Mouse (Mus musculus) thymus, adult 2 months (tissue): Measurements from ENCODE around the gene Sec14l4. TPM values are rescaled to one million over a fixed set of nuclear protein-coding genes. Genes with fewer than 3 reads are reported as not detected.

ENCODE experiments used
- DNase-seq: peaks from one replicate; pipeline ENCODE4 v3.0.0; 2021
- H3K27ac ChIP-seq: fragments of 200-500 bp; 2 replicates; pipeline ENCODE4 v1.5.1; 2012; ENCODE audit warnings: low read length, control low read depth; ENCODE audit not compliant: control insufficient read depth, insufficient read depth
- H3K27me3 ChIP-seq: fragments of 200-500 bp; 2 replicates; pipeline ENCODE4 v1.6.1; 2012; ENCODE audit warnings: mild to moderate bottlenecking, low read length, moderate library complexity, mixed read lengths; ENCODE audit not compliant: control insufficient read depth, insufficient read depth
- H3K36me3 ChIP-seq: fragments of 200-500 bp; 2 replicates; pipeline ENCODE4 v1.6.1; 2012; ENCODE audit warnings: mild to moderate bottlenecking, low read length, moderate library complexity; ENCODE audit not compliant: control insufficient read depth, insufficient read depth
- H3K4me1 ChIP-seq: fragments of 200-500 bp; replicated peaks from 2 replicates; pipeline ENCODE4 v1.6.1; 2012; ENCODE audit warnings: low read length; ENCODE audit not compliant: control insufficient read depth, insufficient read depth
- H3K4me3 ChIP-seq: fragments of 200-500 bp; 2 replicates; pipeline ENCODE4 v1.5.1; 2012; ENCODE audit warnings: mild to moderate bottlenecking, low read length, control low read depth, moderate library complexity; ENCODE audit not compliant: control insufficient read depth, insufficient read depth
- CTCF ChIP-seq: fragments of 200-500 bp; IDR thresholded peaks from 2 replicates; pipeline ENCODE4 v1.5.1; 2012; ENCODE audit warnings: mild to moderate bottlenecking, control low read depth, low read length, moderate library complexity, borderline replicate concordance; ENCODE audit not compliant: control insufficient read depth, poor library complexity, insufficient read depth; ENCODE audit errors: extremely low read depth
- POLR2A ChIP-seq: fragments of 200-500 bp; IDR thresholded peaks from 2 replicates; pipeline ENCODE4 v1.6.1; 2012; ENCODE audit warnings: mild to moderate bottlenecking, low read length, control low read depth, moderate library complexity; ENCODE audit not compliant: control insufficient read depth, poor library complexity, insufficient read depth; ENCODE audit errors: extremely low read depth
- WGBS: fragments of 180-500 bp; shearing (Covaris S2); methylation state at CpG from one replicate; pipeline ENCODE4 v1.1.7; 2018; 5-methylcytosine and 5-hydroxymethylcytosine counted together
- polyA plus RNA-seq: library from polyadenylated mRNA; depleted of rRNA; stranded (reverse); fragments of >200 nt; gene quantifications from 2 replicates; pipeline ENCODE4 v1.2.3, GENCODE M21; 2012

Gene Sec14l4
- polyA plus RNA-seq, 1 experiment, result 0.44 TPM

DNA sequence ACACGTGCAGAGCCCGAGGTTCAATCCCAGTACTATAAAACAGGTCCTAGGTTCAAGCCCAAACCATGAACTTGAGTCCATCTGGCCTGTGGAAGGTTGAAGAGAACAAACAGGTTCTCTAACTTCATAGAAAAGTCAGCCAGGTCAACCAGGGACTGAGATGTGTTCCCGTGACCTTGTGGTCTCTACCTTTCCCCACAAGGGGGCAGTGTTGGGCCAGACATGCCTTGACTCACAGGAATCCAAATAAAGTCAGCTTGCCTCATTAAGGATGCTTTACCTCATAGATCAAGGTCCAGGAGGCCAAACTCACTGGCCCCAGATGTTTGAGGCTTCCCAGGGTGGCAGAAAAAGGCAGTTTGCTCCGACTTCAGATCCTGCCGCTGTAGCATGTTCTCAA, 22.3 kb downstream of the Sec14l4 start:
- Histone ChIP-seq H3K4me1 (no peaks in the 10 kb centered on the region), H3K4me3 (no peak overlapping the region)
- 33% methylated on average over 5 of the region's 5 CpGs for WGBS

GRCm38 (mm10) chr11:4060866-4061575, 29.8 kb downstream of the Sec14l4 start:
- Histone ChIP-seq H3K4me3 (no peak overlapping the region), H3K27me3 (no peaks in the 10 kb centered on the region), H3K36me3 (no peaks in the 10 kb centered on the region), H3K4me1 (no peaks in the 10 kb centered on the region), H3K27ac (no peak overlapping the region)
- 80% methylated on average over 5 of the region's 5 CpGs for WGBS
- DNase-seq, result no peak
- TF ChIP-seq POLR2A, result no peak
- TF ChIP-seq CTCF, result no peak

More for the DNA sequence above, 22.3 kb downstream of the Sec14l4 start:
- TF ChIP-seq POLR2A, result no peak
- TF ChIP-seq CTCF, result peak; percentile 40; the same call in 1 of the 2 replicates
- no peaks in the 10 kb centered on the region for H3K27me3 ChIP-seq
- no peak overlapping the region for H3K27ac ChIP-seq
- H3K36me3 ChIP-seq, result no peaks in the 10 kb centered on the region
- DNase-seq, result peak; percentile 58

GRCm38 (mm10) chr11:4062523-4062922, 31.3 kb downstream of the Sec14l4 start:
- H3K4me1 ChIP-seq, result no peaks in the 10 kb centered on the region
- WGBS, result 95% methylated on average over 4 of the region's 4 CpGs

GRCm38 (mm10) chr11:4062981-4063380, 31.7 kb downstream of the Sec14l4 start:
- TF ChIP-seq POLR2A (no peak), CTCF (no peak)
- Histone ChIP-seq H3K4me1 (no peaks in the 10 kb centered on the region), H3K27ac (no peak overlapping the region), H3K27me3 (no peaks in the 10 kb centered on the region), H3K4me3 (no peak overlapping the region), H3K36me3 (no peaks in the 10 kb centered on the region)
- no peak for DNase-seq
- WGBS, result 68% methylated on average over 6 of the region's 6 CpGs

More at GRCm38 (mm10) chr11:4062523-4062922, 31.3 kb downstream of the Sec14l4 start:
- no peaks in the 10 kb centered on the region for H3K36me3 ChIP-seq
- no peak overlapping the region for H3K27ac ChIP-seq
- H3K27me3 ChIP-seq, result no peaks in the 10 kb centered on the region
- DNase-seq, result no peak
- TF ChIP-seq POLR2A, result no peak
- no peak for TF ChIP-seq CTCF
- H3K4me3 ChIP-seq, result no peak overlapping the region

- Histone ChIP-seq H3K36me3 (no peaks in the 10 kb centered on the region), H3K27me3 (no peaks in the 10 kb centered on the region), H3K27ac (no peak within 1 kb of the TSS), H3K4me3 (no peak within 1 kb of the TSS), H3K4me1 (no peaks in the 10 kb centered on the region)
- no peak for DNase-seq
- TF ChIP-seq POLR2A (no peak), CTCF (no peak)
- WGBS, result 59% methylated on average over 5 of the region's 5 CpGs
These were observed 33.4 kb downstream of the Sec14l4 start, which contains the start of gene Sec14l3 for GRCm38 (mm10) chr11:4064627-4065122. Gene Sec14l3 (plus strand): TSS chr11:4064841.

- no peak for DNase-seq
- TF ChIP-seq POLR2A (no peak), CTCF (no peak)
- Histone ChIP-seq H3K36me3 (no peaks in the 10 kb centered on the region), H3K27ac (no peak overlapping the region), H3K4me1 (no peaks in the 10 kb centered on the region), H3K4me3 (no peak overlapping the region), H3K27me3 (no peaks in the 10 kb centered on the region)
- WGBS, result 90% methylated on average over 1 of the region's 1 CpGs
These were observed 38.4 kb downstream of the Sec14l4 start for GRCm38 (mm10) chr11:4069664-4070063.

DNA sequence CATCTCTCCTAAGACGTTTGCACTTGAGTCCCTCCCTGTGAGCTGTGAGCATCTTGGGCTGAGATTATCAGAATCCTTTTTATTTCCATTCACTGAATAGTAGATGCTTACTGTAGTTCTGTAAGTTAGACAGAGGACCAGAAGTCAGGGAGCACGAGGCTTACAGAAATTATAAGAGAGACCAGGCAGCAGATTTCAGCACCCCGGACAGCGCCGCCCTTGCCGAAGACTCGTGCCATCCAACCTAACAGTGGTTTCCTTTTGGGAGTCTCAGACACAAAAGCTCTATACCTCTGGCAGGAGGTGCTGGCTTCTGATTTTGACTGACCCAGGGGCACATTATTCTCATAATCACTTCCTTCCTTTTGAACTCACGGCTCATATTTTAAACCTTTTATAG, 45.4 kb downstream of the Sec14l4 start:
- Histone ChIP-seq H3K36me3 (no peaks in the 10 kb centered on the region), H3K27ac (no peak overlapping the region), H3K27me3 (no peaks in the 10 kb centered on the region), H3K4me1 (no peaks in the 10 kb centered on the region), H3K4me3 (no peak overlapping the region)
- 17% methylated on average over 8 of the region's 8 CpGs for WGBS
- TF ChIP-seq POLR2A (no peak), CTCF (no peak)
- peak; percentile 52 for DNase-seq
